ENCODE assay signal across 19 mouse cellular contexts in the genomic region with DNA sequence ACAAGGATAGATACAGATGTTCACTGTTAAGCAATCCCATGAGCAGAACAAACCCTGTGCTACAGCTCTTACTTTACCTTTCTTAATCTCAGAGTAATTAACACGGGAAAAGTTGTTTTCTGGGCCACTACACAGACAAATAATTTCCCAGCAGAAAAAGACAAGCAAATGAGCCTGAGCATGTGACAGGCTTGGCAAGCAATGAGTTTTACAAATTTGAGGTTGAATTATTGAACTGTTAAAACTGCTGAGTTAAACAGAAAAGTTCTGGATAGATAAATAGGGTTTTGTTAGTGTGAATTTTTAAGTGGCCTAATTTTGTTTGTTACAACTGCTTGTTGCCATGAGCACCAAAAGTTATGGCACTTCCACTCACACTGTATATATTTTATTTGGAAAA.
DNase-seq lines count a peak whose midpoint lies in the region; ATAC-seq lines count a peak whose summit lies in the region.
"Had no signal": no experiment of that assay in that cellular context is flagged by ENCODE, and none has a peak within 500 bp of the region (broad histone marks: within the 10 kb centered on the region; RNA-seq: fewer than 3 reads in every experiment).

No protein-coding gene starts in this region.

- H3K9me3 ChIP-seq in forebrain, embryonic 14.5 days (replicated peaks; ENCODE audit: control insufficient read depth, low read length), result no peaks in the 10 kb centered on the region
- no peaks in the 10 kb centered on the region for H3K9me3 ChIP-seq in forebrain, embryonic 16.5 days (ENCODE audit: control insufficient read depth, low read length)
- H3K9me3 ChIP-seq in kidney, embryonic 14.5 days (ENCODE audit: control insufficient read depth, low read length), result no peaks in the 10 kb centered on the region
- no peaks in the 10 kb centered on the region for H3K9me3 ChIP-seq in hindbrain, embryonic 14.5 days (ENCODE audit: control insufficient read depth, low read length)
- H3K9me3 ChIP-seq: embryonic facial prominence, embryonic 12.5 days; forebrain, embryonic 12.5 days; heart, embryonic 13.5 days had no signal

- no peaks in the 10 kb centered on the region for H3K27me3 ChIP-seq in forebrain, embryonic 14.5 days (replicated peaks; ENCODE audit: control insufficient read depth, insufficient read depth, low read length)
- no peaks in the 10 kb centered on the region for H3K27me3 ChIP-seq in forebrain, embryonic 16.5 days (replicated peaks; ENCODE audit: control insufficient read depth, insufficient read depth, low read length)
- no peaks in the 10 kb centered on the region for H3K27me3 ChIP-seq in kidney, embryonic 14.5 days (ENCODE audit: control insufficient read depth, insufficient read depth, low read length)
- no peaks in the 10 kb centered on the region for H3K27me3 ChIP-seq in hindbrain, embryonic 14.5 days (ENCODE audit: control insufficient read depth, insufficient read depth, low read length)
- H3K27me3 ChIP-seq: embryonic facial prominence, embryonic 12.5 days; forebrain, embryonic 12.5 days; heart, embryonic 13.5 days had no signal

- H3K4me3 ChIP-seq in forebrain, embryonic 14.5 days (ENCODE audit: low read depth, low read length), result no peak overlapping the region
- no peak overlapping the region for H3K4me3 ChIP-seq in forebrain, embryonic 16.5 days (replicated peaks; ENCODE audit: low read length)
- H3K4me3 ChIP-seq in kidney, embryonic 14.5 days (ENCODE audit: low read length), result no peak overlapping the region
- no peak overlapping the region for H3K4me3 ChIP-seq in hindbrain, embryonic 14.5 days (replicated peaks; ENCODE audit: low read length)
- H3K4me3 ChIP-seq: embryonic facial prominence, embryonic 12.5 days; forebrain, embryonic 12.5 days; heart, embryonic 13.5 days had no signal

- ATAC-seq in forebrain, embryonic 14.5 days, result no peak
- no peak for ATAC-seq in forebrain, embryonic 16.5 days
- no peak for ATAC-seq in kidney, embryonic 14.5 days (ENCODE audit: low FRiP score, low TSS enrichment)
- no peak for ATAC-seq in hindbrain, embryonic 14.5 days (ENCODE audit: low FRiP score)
- ATAC-seq: hindbrain, embryonic 16.5 days; inflammation-experienced regulatory T-cells, adult 6 months had no signal

- H3K9ac ChIP-seq in forebrain, embryonic 14.5 days (ENCODE audit: low read length), result no peak overlapping the region
- no peak overlapping the region for H3K9ac ChIP-seq in forebrain, embryonic 16.5 days (replicated peaks; ENCODE audit: low read depth, low read length)
- no peak overlapping the region for H3K9ac ChIP-seq in kidney, embryonic 14.5 days (ENCODE audit: low read depth, low read length)
- no peak overlapping the region for H3K9ac ChIP-seq in hindbrain, embryonic 14.5 days
- H3K9ac ChIP-seq: embryonic facial prominence, embryonic 12.5 days; forebrain, embryonic 12.5 days; heart, embryonic 13.5 days had no signal

- H3K4me2 ChIP-seq in forebrain, embryonic 14.5 days (ENCODE audit: low read length), result no peak overlapping the region
- H3K4me2 ChIP-seq in forebrain, embryonic 16.5 days (ENCODE audit: low read length), result no peak overlapping the region
- H3K4me2 ChIP-seq in kidney, embryonic 14.5 days (replicated peaks; ENCODE audit: low read depth, low read length), result no peak overlapping the region
- H3K4me2 ChIP-seq in hindbrain, embryonic 14.5 days (replicated peaks), result no peak overlapping the region
- H3K4me2 ChIP-seq: embryonic facial prominence, embryonic 12.5 days; forebrain, embryonic 12.5 days; heart, embryonic 13.5 days had no signal

- H3K27ac ChIP-seq in forebrain, embryonic 14.5 days (ENCODE audit: low read depth, low read length), result no peak overlapping the region
- no peak overlapping the region for H3K27ac ChIP-seq in forebrain, embryonic 16.5 days (ENCODE audit: low read length)
- no peak overlapping the region for H3K27ac ChIP-seq in kidney, embryonic 14.5 days (ENCODE audit: low read depth, low read length)
- H3K27ac ChIP-seq in hindbrain, embryonic 14.5 days, result no peak overlapping the region
- H3K27ac ChIP-seq: embryonic facial prominence, embryonic 12.5 days; forebrain, embryonic 12.5 days; heart, embryonic 13.5 days had no signal

- peak; percentile 3 for DNase-seq in forebrain, embryonic 14.5 days (ENCODE audit: low spot score)
- DNase-seq in kidney, postnatal 10 days, result peak; percentile 6
- peak; percentile 71 for DNase-seq in Muller cell, postnatal 12 days (ENCODE audit: inconsistent ontology term)
- DNase-seq in brain, adult 2 months (ENCODE audit: low read depth, low spot score), result peak; percentile 3
- no peak for DNase-seq in hindbrain, embryonic 14.5 days (ENCODE audit: low spot score)
- DNase-seq: adrenal gland, postnatal 10 days; cerebellum, adult 11 months; cerebellum, adult 8-10 months; cerebellum, postnatal 25 days; gastrocnemius, postnatal 36 days; heart, adult 11 months; heart, postnatal 36 days had no signal

- 10% methylated on average over 1 of the region's 1 CpGs for WGBS in forebrain, embryonic 14.5 days
- 26% methylated on average over 1 of the region's 1 CpGs for whole genome bisulfite sequencing in forebrain, embryonic 16.5 days
- whole genome bisulfite sequencing in kidney, embryonic 14.5 days, result 58% methylated on average over 1 of the region's 1 CpGs
- WGBS in hindbrain, embryonic 14.5 days, result 79% methylated on average over 1 of the region's 1 CpGs

- H3K4me1 ChIP-seq in forebrain, embryonic 14.5 days (ENCODE audit: control insufficient read depth, insufficient read depth, low read length), result no peaks in the 10 kb centered on the region
- no peaks in the 10 kb centered on the region for H3K4me1 ChIP-seq in forebrain, embryonic 16.5 days (replicated peaks; ENCODE audit: control insufficient read depth, insufficient read depth, low read length)
- no peaks in the 10 kb centered on the region for H3K4me1 ChIP-seq in kidney, embryonic 14.5 days (ENCODE audit: control insufficient read depth, insufficient read depth, low read length)
- H3K4me1 ChIP-seq in hindbrain, embryonic 14.5 days (replicated peaks; ENCODE audit: control insufficient read depth, insufficient read depth, low read length), result no peaks in the 10 kb centered on the region
- H3K4me1 ChIP-seq: embryonic facial prominence, embryonic 12.5 days; forebrain, embryonic 12.5 days; heart, embryonic 13.5 days had no signal

- no peaks in the 10 kb centered on the region for H3K36me3 ChIP-seq in forebrain, embryonic 14.5 days (ENCODE audit: control insufficient read depth, insufficient read depth, low read length)
- H3K36me3 ChIP-seq in forebrain, embryonic 16.5 days (ENCODE audit: control insufficient read depth, insufficient read depth), result no peaks in the 10 kb centered on the region
- H3K36me3 ChIP-seq in kidney, embryonic 14.5 days (ENCODE audit: control insufficient read depth, insufficient read depth, low read length), result no peaks in the 10 kb centered on the region
- no peaks in the 10 kb centered on the region for H3K36me3 ChIP-seq in hindbrain, embryonic 14.5 days (replicated peaks; ENCODE audit: control insufficient read depth, insufficient read depth)
- H3K36me3 ChIP-seq: embryonic facial prominence, embryonic 12.5 days; forebrain, embryonic 12.5 days; heart, embryonic 13.5 days had no signal
